Mouse (Mus musculus) midbrain, embryonic 15.5 days (tissue): Measurements from ENCODE around the gene Mapkapk2. TPM values are rescaled to one million over a fixed set of nuclear protein-coding genes. Genes with fewer than 3 reads are reported as not detected.
"Not testable (repeated sequence)": the region's sequence is repeated elsewhere in the genome, so short reads cannot be mapped to it uniquely, and the experiment has no call there.

Source experiments
- ATAC-seq: fragments of 200-750 bp; cut with Nextera tagmentation; replicated peaks from 2 replicates; pipeline ENCODE4 v1.8.0; 2017; ENCODE audit warnings: moderate TSS enrichment
- H3K27ac ChIP-seq: fragments of 300-500 bp; sonication (generic); 2 replicates; pipeline ENCODE4 v1.5.1; 2015; ENCODE audit warnings: mild to moderate bottlenecking, inconsistent platforms
- H3K27me3 ChIP-seq: fragments of 300-500 bp; sonication (generic); replicated peaks from 2 replicates; pipeline ENCODE4 v1.6.1; 2015; ENCODE audit warnings: inconsistent platforms
- H3K36me3 ChIP-seq: fragments of 300-500 bp; sonication (generic); replicated peaks from 2 replicates; pipeline ENCODE4 v1.6.1; 2015; ENCODE audit warnings: inconsistent platforms
- H3K4me1 ChIP-seq: fragments of 300-500 bp; sonication (generic); 2 replicates; pipeline ENCODE4 v1.6.1; 2015; ENCODE audit warnings: inconsistent platforms
- H3K4me2 ChIP-seq: fragments of 300-500 bp; sonication (generic); 2 replicates; pipeline ENCODE4 v1.6.1; 2015; ENCODE audit warnings: inconsistent platforms, mild to moderate bottlenecking, moderate library complexity
- H3K4me3 ChIP-seq: fragments of 300-500 bp; sonication (generic); 2 replicates; pipeline ENCODE4 v1.5.1; 2015; ENCODE audit warnings: mild to moderate bottlenecking, inconsistent platforms
- H3K9ac ChIP-seq: fragments of 300-500 bp; sonication (generic); 2 replicates; pipeline ENCODE4 v1.6.1; 2015; ENCODE audit warnings: mild to moderate bottlenecking, inconsistent platforms
- H3K9me3 ChIP-seq: fragments of 300-500 bp; sonication (generic); 2 replicates; pipeline ENCODE4 v1.6.1; 2016; ENCODE audit warnings: inconsistent platforms
- WGBS: fragments of 180-500 bp; shearing (Covaris S2); methylation state at CpG from one replicate; pipeline ENCODE4 v1.1.7; 2015; ENCODE audit warnings: mixed read lengths; 5-methylcytosine and 5-hydroxymethylcytosine counted together
- polyA plus RNA-seq: library from polyadenylated mRNA; unstranded; fragments of >200 nt; fragmentation: Nextera tagmentation; extraction: Ambion mirVana; gene quantifications from 2 replicates; pipeline ENCODE4 v1.2.1, GENCODE M21; 2015

Mapkapk2 gene
- polyA plus RNA-seq, 1 experiment from 2014 or later, result 17.9 TPM

DNA sequence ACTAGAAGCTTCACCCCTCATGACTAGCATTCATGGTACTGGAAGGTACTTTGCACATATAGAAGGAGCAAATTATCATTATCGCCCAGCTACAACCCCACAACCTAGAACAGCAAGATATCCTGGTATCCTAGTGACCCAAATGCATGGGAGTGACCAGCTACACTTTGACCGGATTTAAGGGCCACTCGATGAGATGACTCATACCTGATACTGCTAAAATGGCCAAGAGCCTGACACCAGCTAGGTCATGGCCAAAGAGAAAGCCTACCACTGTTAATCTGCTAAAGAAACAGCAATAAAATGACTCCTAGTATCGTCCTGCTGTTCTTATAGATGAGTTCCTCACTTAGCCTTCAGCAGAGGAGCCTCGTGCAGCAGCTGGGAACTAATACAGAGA, 58.1 kb downstream of the Mapkapk2 start:
- H3K4me2 ChIP-seq, result no peak overlapping the region
- no peak overlapping the region for H3K4me3 ChIP-seq
- H3K9ac ChIP-seq, result no peak overlapping the region
- no peak overlapping the region for H3K27ac ChIP-seq
- no peaks in the 10 kb centered on the region for H3K36me3 ChIP-seq
- no peaks in the 10 kb centered on the region for H3K9me3 ChIP-seq
- 95% methylated on average over 5 of the region's 5 CpGs for WGBS
- no peaks in the 10 kb centered on the region for H3K27me3 ChIP-seq
- no peak for ATAC-seq
- H3K4me1 ChIP-seq, result no peaks in the 10 kb centered on the region

DNA sequence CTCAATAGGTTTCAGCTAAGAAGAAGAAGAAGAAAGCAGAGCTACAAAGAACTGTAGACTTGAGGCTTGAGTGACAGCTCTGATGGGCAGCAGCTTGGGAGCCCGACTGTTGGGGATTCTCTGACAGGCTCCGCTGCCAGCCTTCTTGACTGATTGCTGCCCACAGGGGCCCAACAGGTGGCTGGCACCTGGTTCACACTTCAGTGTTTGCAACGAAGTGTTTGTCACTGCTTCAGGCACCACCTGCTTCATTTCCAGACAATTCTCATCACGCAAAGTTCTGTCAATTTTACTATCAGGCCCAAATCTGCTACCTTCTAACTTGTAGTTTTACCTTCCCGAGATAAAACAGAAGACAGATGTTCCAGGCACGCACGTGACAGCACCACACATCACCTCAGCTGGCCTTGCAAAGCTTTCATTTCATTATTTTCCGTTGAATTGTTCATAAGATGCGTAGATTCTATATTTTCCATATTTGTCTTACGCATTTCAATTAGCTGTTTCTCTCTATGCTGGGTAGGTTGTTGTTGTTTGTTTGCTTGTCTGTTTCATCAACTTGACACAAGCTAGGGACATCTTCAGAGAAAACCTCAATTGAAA, 59.1 kb downstream of the Mapkapk2 start:
- H3K27ac ChIP-seq, result no peak overlapping the region
- no peak overlapping the region for H3K4me2 ChIP-seq
- H3K27me3 ChIP-seq, result no peaks in the 10 kb centered on the region
- no peaks in the 10 kb centered on the region for H3K4me1 ChIP-seq
- no peaks in the 10 kb centered on the region for H3K36me3 ChIP-seq
- no peak overlapping the region for H3K4me3 ChIP-seq
- WGBS, result 92% methylated on average over 10 of the region's 10 CpGs
- H3K9me3 ChIP-seq, result no peaks in the 10 kb centered on the region
- no peak for ATAC-seq
- no peak overlapping the region for H3K9ac ChIP-seq

DNA sequence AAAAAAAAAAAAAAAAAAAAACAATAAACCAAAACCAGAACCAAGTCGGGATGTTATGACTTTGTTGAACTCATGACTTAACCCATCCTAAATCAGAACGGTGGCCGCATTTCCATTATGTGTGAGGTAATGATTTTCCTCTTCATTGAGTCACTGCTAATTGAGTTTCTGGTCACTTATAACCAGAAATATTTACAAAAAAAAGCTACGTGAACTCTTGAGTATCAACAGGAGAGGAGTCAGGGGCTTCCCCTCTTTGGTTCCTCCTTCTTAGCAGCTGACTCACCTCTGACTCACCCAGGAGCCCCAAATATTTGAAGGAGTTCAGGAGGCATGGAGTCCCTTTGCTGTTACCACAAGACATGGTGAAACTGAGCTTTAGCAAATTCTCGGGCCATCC, 59.6 kb downstream of the Mapkapk2 start:
- 96% methylated on average over 5 of the region's 5 CpGs for WGBS
- no peak overlapping the region for H3K4me2 ChIP-seq
- no peak overlapping the region for H3K27ac ChIP-seq
- no peaks in the 10 kb centered on the region for H3K27me3 ChIP-seq
- no peak for ATAC-seq
- no peaks in the 10 kb centered on the region for H3K4me1 ChIP-seq
- H3K9ac ChIP-seq, result no peak overlapping the region
- H3K9me3 ChIP-seq, result no peaks in the 10 kb centered on the region
- no peak overlapping the region for H3K4me3 ChIP-seq
- no peaks in the 10 kb centered on the region for H3K36me3 ChIP-seq

DNA sequence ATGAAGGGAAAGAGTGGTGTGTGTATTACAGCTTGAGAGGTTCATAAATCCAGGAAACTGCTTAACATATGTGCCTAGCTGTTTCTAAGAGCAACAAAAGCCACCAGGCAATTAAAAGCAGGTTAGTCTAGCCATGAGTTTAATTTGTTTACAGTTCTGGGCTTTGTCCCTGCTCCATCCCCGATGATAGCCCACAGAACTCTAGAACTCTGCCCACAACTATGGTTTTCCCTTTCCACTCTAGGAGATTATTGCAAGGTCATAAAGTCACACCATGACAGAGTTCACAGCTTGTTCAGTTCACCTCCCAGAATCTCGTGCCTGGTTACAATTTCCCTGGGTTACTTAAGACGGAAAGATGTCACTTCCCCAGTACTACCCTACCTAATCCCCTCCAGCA, 66.4 kb downstream of the Mapkapk2 start:
- no peak for ATAC-seq
- 54% methylated on average over 3 of the region's 3 CpGs for WGBS

DNA sequence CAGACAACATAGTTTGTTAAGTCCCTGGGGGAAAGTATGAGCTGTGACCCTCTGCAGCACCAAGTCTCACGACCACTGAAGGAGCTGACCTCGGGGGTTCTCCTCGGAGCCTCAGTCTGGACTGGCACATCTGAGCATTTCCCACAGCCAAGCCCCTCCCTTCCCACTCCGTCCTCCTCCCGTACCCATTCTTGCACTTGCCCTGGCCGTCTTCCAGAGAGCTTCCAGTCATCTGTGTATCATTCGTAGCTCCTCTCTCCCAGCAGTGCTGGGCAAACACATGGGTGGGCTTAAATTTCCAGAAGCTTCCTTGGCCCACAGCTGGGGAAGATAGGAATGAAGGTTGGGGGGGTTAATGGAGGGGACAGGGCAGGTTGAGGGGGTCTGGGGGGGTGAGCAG, 67.4 kb downstream of the Mapkapk2 start:
- no peak overlapping the region for H3K27ac ChIP-seq
- no peak overlapping the region for H3K9ac ChIP-seq
- H3K4me3 ChIP-seq, result no peak overlapping the region
- no peaks in the 10 kb centered on the region for H3K27me3 ChIP-seq
- no peaks in the 10 kb centered on the region for H3K36me3 ChIP-seq
- H3K9me3 ChIP-seq, result no peaks in the 10 kb centered on the region
- no peak for ATAC-seq
- no peaks in the 10 kb centered on the region for H3K4me1 ChIP-seq
- no peak overlapping the region for H3K4me2 ChIP-seq
- 60% methylated on average over 7 of the region's 7 CpGs for WGBS

More for the DNA sequence above, 66.4 kb downstream of the Mapkapk2 start:
- no peaks in the 10 kb centered on the region for H3K27me3 ChIP-seq
- no peaks in the 10 kb centered on the region for H3K4me1 ChIP-seq
- no peak overlapping the region for H3K4me2 ChIP-seq
- no peaks in the 10 kb centered on the region for H3K9me3 ChIP-seq
- no peak overlapping the region for H3K27ac ChIP-seq
- H3K9ac ChIP-seq, result no peak overlapping the region
- no peaks in the 10 kb centered on the region for H3K36me3 ChIP-seq
- H3K4me3 ChIP-seq, result no peak overlapping the region

DNA sequence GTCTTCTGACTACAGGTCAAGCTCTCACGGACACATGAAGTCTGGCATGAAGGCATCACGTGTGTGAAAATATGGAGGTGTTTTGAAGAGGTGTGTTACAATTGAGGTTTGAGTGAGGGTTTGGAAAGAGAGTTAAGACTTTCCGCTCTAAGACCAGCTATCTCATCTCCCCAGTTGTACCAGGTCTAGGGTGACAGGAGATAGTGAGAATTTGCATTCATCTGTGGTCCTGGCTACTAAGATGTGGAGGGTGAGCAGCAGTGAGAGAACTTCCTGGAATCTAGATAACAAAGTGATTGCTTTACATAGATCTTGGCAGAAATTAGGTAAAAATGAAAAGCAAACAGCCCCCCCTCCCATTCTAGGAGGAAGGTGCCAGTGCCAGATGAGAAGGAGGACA, 68.4 kb downstream of the Mapkapk2 start:
- no peaks in the 10 kb centered on the region for H3K4me1 ChIP-seq
- no peaks in the 10 kb centered on the region for H3K9me3 ChIP-seq
- no peak overlapping the region for H3K4me2 ChIP-seq
- H3K9ac ChIP-seq, result no peak overlapping the region
- H3K36me3 ChIP-seq, result no peaks in the 10 kb centered on the region
- no peaks in the 10 kb centered on the region for H3K27me3 ChIP-seq
- H3K27ac ChIP-seq, result no peak overlapping the region
- H3K4me3 ChIP-seq, result no peak overlapping the region
- no peak for ATAC-seq
- 94% methylated on average over 3 of the region's 3 CpGs for WGBS

DNA sequence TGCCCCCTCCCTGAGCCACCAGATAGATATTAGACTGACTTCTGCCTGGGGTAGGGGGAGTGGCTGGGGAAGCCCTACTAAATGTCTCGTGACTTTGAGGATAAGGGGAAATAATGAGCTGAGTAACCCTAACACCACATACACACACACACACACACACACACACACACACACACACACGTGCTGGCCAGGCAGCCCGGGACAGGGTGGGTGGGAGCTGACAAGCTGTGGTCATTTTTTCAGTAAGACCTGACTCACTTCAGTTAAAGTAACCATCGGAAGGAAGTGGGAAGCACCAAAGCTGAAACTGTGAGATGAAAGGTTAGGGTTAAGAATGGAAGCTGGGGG, 71.8 kb downstream of the Mapkapk2 start:
- H3K4me2 ChIP-seq, result no peak overlapping the region
- no peaks in the 10 kb centered on the region for H3K4me1 ChIP-seq
- no peak for ATAC-seq
- H3K4me3 ChIP-seq, result no peak overlapping the region
- no peak overlapping the region for H3K9ac ChIP-seq
- no peaks in the 10 kb centered on the region for H3K9me3 ChIP-seq
- H3K36me3 ChIP-seq, result no peaks in the 10 kb centered on the region
- no peak overlapping the region for H3K27ac ChIP-seq
- H3K27me3 ChIP-seq, result no peaks in the 10 kb centered on the region
- WGBS, result 85% methylated on average over 4 of the region's 4 CpGs

DNA sequence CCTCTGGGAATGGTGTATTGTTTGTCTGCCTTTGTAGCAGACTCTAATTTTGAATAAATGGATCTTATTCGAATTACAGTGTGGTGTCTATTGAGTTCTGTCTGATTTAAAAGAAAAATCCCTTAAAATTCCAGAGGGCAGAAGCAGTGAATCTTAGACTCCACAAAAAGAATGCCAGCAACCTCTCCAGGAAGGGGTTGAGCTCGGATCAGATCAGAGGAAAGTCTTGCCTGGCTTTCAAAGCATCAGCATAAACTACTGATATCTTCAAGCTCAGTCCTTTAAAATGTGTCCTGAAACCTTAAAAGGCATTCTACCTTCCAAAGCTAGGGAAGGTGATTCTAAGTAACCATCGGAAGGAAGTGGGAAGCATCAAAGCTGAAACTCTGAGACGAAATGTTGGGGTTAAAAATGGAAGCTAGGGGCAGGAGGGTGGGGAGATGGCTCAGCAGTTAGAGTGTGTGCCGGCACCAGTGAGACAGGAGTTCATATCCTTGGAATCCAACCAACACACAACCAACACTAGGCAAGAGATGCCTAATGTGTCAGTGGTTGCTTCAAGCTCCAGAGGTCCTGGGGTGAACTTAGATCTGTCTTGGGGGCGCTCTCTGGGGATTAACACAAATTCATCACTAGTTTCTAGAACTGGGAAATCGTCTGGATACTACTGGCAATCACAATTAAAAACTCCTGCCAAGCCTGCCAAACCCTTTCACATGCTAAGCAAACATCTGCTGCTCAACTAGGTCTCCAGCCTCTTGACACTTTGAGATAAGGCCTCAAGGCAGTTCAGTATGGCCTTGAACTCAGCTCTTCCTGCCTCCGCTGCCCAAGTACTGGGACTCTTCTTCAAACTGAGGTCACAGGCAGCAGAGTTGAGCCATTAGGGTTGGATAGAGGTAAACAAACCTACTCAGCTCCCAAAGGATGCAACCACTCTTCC, 72.5 kb downstream of the Mapkapk2 start:
- Histone ChIP-seq H3K9ac (no peak overlapping the region), H3K4me2 (no peak overlapping the region), H3K9me3 (no peaks in the 10 kb centered on the region), H3K4me1 (no peaks in the 10 kb centered on the region), H3K4me3 (no peak overlapping the region), H3K27me3 (no peaks in the 10 kb centered on the region), H3K36me3 (no peaks in the 10 kb centered on the region), H3K27ac (no peak overlapping the region)
- WGBS, result 80% methylated on average over 8 of the region's 8 CpGs
- no peak for ATAC-seq

DNA sequence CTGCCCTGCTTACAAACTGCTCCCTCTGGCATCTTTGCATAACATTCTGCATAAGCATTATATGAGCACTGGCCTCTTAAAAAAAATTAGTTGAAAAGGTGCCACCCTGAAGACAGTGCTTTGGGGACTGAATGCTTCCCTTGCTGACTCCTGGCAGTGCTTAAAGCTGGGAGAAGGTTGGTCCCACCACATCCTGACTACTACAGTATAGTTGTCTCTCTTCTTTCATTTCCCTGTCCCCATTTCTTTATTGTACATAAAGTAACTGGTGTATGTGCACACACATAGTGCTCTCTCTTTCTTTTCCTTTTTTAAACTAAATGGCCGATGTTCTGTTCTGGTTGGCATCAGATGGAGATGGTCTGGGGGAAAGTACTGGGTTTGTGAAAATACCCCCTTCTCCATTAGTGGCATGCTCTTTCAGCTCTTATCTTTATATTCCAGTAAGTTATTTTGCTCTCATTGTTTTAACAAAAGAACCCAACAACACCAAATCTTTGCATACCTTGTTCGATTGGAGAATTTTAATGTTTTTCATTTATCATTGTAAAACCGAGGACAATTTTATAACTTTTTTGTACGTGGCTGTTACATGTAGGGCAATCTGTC, 74.3 kb downstream of the Mapkapk2 start:
- not testable (repeated sequence) for H3K36me3 ChIP-seq, H3K9ac ChIP-seq, H3K4me3 ChIP-seq, H3K27ac ChIP-seq, H3K4me2 ChIP-seq, H3K4me1 ChIP-seq, H3K27me3 ChIP-seq, H3K9me3 ChIP-seq, ATAC-seq
- WGBS, result 85% methylated on average over 4 of the region's 4 CpGs

DNA sequence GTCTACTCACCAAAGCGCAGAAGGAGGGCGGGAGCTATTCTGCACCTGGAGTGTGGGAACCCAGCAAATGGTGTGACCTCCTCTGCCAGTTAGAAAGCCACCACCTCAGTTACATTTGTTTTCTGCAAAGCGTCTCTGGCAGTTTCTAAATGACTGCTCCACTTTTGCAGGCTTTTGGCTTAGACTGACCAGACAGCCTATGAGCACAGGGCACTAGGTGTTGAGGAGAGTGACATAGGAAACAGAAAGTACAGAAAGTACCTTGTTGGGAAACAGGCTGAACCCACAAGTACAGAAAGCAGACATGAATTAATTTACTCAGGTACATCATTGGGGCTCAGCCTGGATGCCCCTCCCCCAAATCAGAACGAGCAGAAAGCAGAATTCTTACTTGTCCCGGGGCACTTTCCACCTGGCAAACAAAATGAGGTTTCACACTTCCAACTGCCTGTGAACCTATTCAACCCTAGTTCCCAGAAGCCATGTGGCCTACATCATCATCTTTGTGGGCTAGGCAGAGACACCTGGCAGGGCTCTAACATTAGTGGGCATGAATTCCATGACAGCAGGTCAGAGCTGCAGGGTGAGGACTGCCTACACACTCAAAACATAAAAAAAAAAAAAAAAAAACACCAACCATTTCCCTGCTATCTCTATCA, 74.9 kb downstream of the Mapkapk2 start:
- WGBS, result 77% methylated on average over 5 of the region's 5 CpGs
- Histone ChIP-seq H3K9ac (no peak overlapping the region), H3K36me3 (no peaks in the 10 kb centered on the region), H3K4me1 (no peaks in the 10 kb centered on the region), H3K4me3 (no peak overlapping the region), H3K27me3 (no peaks in the 10 kb centered on the region), H3K9me3 (no peaks in the 10 kb centered on the region), H3K4me2 (no peak overlapping the region), H3K27ac (no peak overlapping the region)
- no peak for ATAC-seq

DNA sequence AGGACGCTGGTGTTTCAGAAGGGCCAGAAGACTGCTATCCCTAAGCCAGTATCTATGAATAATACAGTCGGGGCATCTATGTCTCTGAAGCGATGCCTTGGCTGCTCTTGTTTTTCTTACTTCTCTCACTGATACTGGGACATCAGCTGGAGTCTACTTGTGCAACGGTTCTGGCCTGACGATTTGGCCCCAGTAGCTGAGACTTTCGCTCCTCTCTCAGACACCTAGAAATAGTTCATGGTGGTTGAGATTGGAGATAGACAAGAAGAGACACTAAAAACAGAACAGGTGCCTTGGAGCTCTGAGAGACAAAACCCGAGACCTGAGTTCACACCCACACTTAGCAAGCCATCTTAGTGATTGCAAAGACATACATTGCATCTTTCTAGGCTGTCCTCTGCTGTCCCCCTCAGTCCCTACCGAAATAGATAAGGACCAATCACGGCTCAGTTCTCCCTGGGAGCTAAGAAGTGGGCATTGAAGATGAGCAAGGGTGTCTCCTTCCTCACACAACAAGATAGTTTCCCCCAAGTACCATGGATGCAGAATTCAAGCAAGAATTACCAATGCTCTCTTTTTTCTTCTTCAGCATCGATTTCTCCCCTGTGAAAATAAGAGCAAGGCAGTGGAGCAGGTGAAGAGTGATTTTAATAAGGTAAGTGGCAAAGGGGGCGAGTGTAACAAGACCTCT, 75.6 kb downstream of the Mapkapk2 start:
- Histone ChIP-seq H3K4me3 (no peak overlapping the region), H3K4me1 (no peaks in the 10 kb centered on the region), H3K27me3 (no peaks in the 10 kb centered on the region), H3K4me2 (no peak overlapping the region), H3K36me3 (no peaks in the 10 kb centered on the region), H3K9me3 (no peaks in the 10 kb centered on the region), H3K9ac (no peak overlapping the region), H3K27ac (no peak overlapping the region)
- 86% methylated on average over 11 of the region's 11 CpGs for WGBS
- no peak for ATAC-seq

DNA sequence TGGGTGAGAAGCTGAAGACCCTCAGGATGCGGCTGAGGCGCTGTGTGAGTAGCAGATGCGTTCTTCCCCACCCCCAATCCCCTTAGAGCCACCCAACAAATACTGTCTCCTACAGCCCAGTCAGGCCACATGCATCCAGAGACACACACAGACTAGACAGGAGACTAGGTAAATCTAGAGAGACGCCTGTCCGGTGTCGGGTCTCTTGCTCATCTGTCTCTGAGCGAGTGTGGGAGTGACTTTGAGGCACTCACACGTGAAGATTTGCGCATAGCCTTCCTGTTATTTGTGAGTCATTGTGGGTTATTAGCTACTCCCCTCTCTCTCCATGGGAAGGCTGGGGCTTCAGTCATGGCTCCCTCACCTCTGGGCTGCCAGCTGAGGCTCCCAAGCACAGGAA, 76.2 kb downstream of the Mapkapk2 start:
- Histone ChIP-seq H3K36me3 (no peaks in the 10 kb centered on the region), H3K4me2 (no peak overlapping the region), H3K4me1 (no peaks in the 10 kb centered on the region), H3K9ac (no peak overlapping the region), H3K27me3 (no peaks in the 10 kb centered on the region), H3K9me3 (no peaks in the 10 kb centered on the region), H3K27ac (no peak overlapping the region), H3K4me3 (no peak overlapping the region)
- no peak for ATAC-seq
- 78% methylated on average over 9 of the region's 9 CpGs for WGBS
